8 mouse cellular contexts compared by ENCODE assay signal in genomic region chr10:41893433-41894411, GRCm38 (mm10).
DNase-seq lines count a peak whose midpoint lies in the region; ATAC-seq lines count a peak whose summit lies in the region.

No protein-coding gene starts in this region.

- peaks cover 8% of the 10 kb centered on the region for H3K36me3 ChIP-seq in kidney, embryonic 16.5 days (ENCODE audit: insufficient read depth, low read length)
- peaks cover 7% of the 10 kb centered on the region for H3K36me3 ChIP-seq in intestine, embryonic 15.5 days
- peaks cover 10% of the 10 kb centered on the region; the same call in 1 of the 2 replicates for H3K36me3 ChIP-seq in midbrain, embryonic 16.5 days (ENCODE audit: control insufficient read depth, insufficient read depth, low read length)

- 0 out of 2 replicates have a peak, but pooled peaks cover 2% of the 10 kb centered on the region for H3K9me3 ChIP-seq in kidney, embryonic 16.5 days (ENCODE audit: low read length)
- H3K9me3 ChIP-seq in intestine, embryonic 15.5 days: no peaks in the 10 kb centered on the region
- no peaks in the 10 kb centered on the region for H3K9me3 ChIP-seq in midbrain, embryonic 16.5 days (replicated peaks; ENCODE audit: control insufficient read depth, low read length, poor library complexity, severe bottlenecking)

- peaks cover 4% of the 10 kb centered on the region; the same call in 1 of the 2 replicates for H3K4me1 ChIP-seq in kidney, embryonic 16.5 days (ENCODE audit: insufficient read depth, low read length)
- peaks cover 8% of the 10 kb centered on the region for H3K4me1 ChIP-seq in intestine, embryonic 15.5 days (replicated peaks)
- H3K4me1 ChIP-seq in midbrain, embryonic 16.5 days (ENCODE audit: control insufficient read depth, insufficient read depth, low read length): peaks cover 9% of the 10 kb centered on the region; the same call in 1 of the 2 replicates

- WGBS in kidney, embryonic 16.5 days: 46% methylated on average over 4 of the region's 4 CpGs
- 43% methylated on average over 4 of the region's 4 CpGs for WGBS in intestine, embryonic 15.5 days
- 58% methylated on average over 4 of the region's 4 CpGs for WGBS in midbrain, embryonic 16.5 days

- no peak overlapping the region for H3K4me2 ChIP-seq in kidney, embryonic 16.5 days (replicated peaks; ENCODE audit: low read depth, low read length)
- H3K4me2 ChIP-seq in intestine, embryonic 15.5 days (replicated peaks): no peak overlapping the region
- H3K4me2 ChIP-seq in midbrain, embryonic 16.5 days (ENCODE audit: low read length): no peak overlapping the region

- no peak overlapping the region for H3K27ac ChIP-seq in kidney, embryonic 16.5 days (ENCODE audit: low read length)
- H3K27ac ChIP-seq in intestine, embryonic 15.5 days: 0 out of 2 replicates have a peak overlapping the region, but pooled peaks have one; percentile 0
- no peak overlapping the region for H3K27ac ChIP-seq in midbrain, embryonic 16.5 days (ENCODE audit: low read length)

- no peak overlapping the region for H3K4me3 ChIP-seq in kidney, embryonic 16.5 days (ENCODE audit: low read length)
- no peak overlapping the region for H3K4me3 ChIP-seq in intestine, embryonic 15.5 days (replicated peaks)
- no peak overlapping the region for H3K4me3 ChIP-seq in midbrain, embryonic 16.5 days (ENCODE audit: low read depth, low read length)

- H3K27me3 ChIP-seq in kidney, embryonic 16.5 days (ENCODE audit: insufficient read depth, low read length): no peaks in the 10 kb centered on the region
- H3K27me3 ChIP-seq in intestine, embryonic 15.5 days (replicated peaks): no peaks in the 10 kb centered on the region
- H3K27me3 ChIP-seq in midbrain, embryonic 16.5 days (ENCODE audit: control insufficient read depth, insufficient read depth, low read depth, low read length): no peaks in the 10 kb centered on the region

- ATAC-seq in kidney, embryonic 16.5 days (ENCODE audit: low FRiP score, low TSS enrichment): no peak
- peak; percentile 50 for ATAC-seq in CD4-positive, CD25-positive, alpha-beta regulatory T cell, adult 4 months
- no peak for ATAC-seq in intestine, embryonic 15.5 days
- no peak for ATAC-seq in erythroblast, adult 5-6 weeks (replicated peaks; ENCODE audit: low FRiP score, poor library complexity, severe bottlenecking)
- ATAC-seq in midbrain, embryonic 16.5 days: no peak

- no peak overlapping the region for H3K9ac ChIP-seq in kidney, embryonic 16.5 days (replicated peaks; ENCODE audit: low read length)
- no peak overlapping the region for H3K9ac ChIP-seq in intestine, embryonic 15.5 days
- no peak overlapping the region for H3K9ac ChIP-seq in midbrain, embryonic 16.5 days (ENCODE audit: low read depth, low read length)

- DNase-seq in kidney, adult 9 months: peak; percentile 43
- peak; percentile 65 for DNase-seq in fibroblast of lung, adult 2 months (ENCODE audit: low read depth)
- peak; percentile 73 for DNase-seq in skeletal muscle tissue, adult 2 months (ENCODE audit: low read depth, low spot score)
